Mouse (Mus musculus) heart, embryonic 13.5 days (tissue): ENCODE data around the gene Mup14. TPM values are rescaled to one million over a fixed set of nuclear protein-coding genes. Genes with fewer than 3 reads are reported as not detected.
"Not testable (repeated sequence)": the region's sequence is repeated elsewhere in the genome, so short reads cannot be mapped to it uniquely, and the experiment has no call there.

Experiments
- ATAC-seq: fragments of 200-750 bp; cut with Nextera tagmentation; 2 replicates; pipeline ENCODE4 v1.8.0; 2017; ENCODE audit warnings: moderate TSS enrichment; ENCODE audit not compliant: insufficient number of reproducible peaks, low FRiP score, low TSS enrichment; ENCODE audit errors: extremely low read depth
- H3K27ac ChIP-seq: fragments of 300-500 bp; sonication (generic); replicated peaks from 2 replicates; pipeline ENCODE4 v1.5.1; 2015; ENCODE audit warnings: moderate library complexity, mild to moderate bottlenecking, inconsistent platforms
- H3K27me3 ChIP-seq: fragments of 300-500 bp; sonication (generic); replicated peaks from 2 replicates; pipeline ENCODE4 v1.6.1; 2015; ENCODE audit warnings: mild to moderate bottlenecking, inconsistent platforms
- H3K36me3 ChIP-seq: fragments of 300-500 bp; sonication (generic); 2 replicates; pipeline ENCODE4 v1.6.1; 2015; ENCODE audit warnings: mild to moderate bottlenecking, inconsistent platforms
- H3K4me1 ChIP-seq: fragments of 300-500 bp; sonication (generic); 2 replicates; pipeline ENCODE4 v1.6.1; 2015; ENCODE audit warnings: inconsistent platforms
- H3K4me2 ChIP-seq: fragments of 300-500 bp; sonication (generic); 2 replicates; pipeline ENCODE4 v1.6.1; 2015; ENCODE audit warnings: inconsistent platforms, mild to moderate bottlenecking, moderate library complexity
- H3K4me3 ChIP-seq: fragments of 300-500 bp; sonication (generic); 2 replicates; pipeline ENCODE4 v1.5.1; 2015; ENCODE audit warnings: moderate library complexity, mild to moderate bottlenecking, inconsistent platforms
- H3K9ac ChIP-seq: fragments of 300-500 bp; sonication (generic); 2 replicates; pipeline ENCODE4 v1.6.1; 2015; ENCODE audit warnings: inconsistent platforms, mild to moderate bottlenecking, moderate library complexity
- H3K9me3 ChIP-seq: fragments of 300-500 bp; sonication (generic); 2 replicates; pipeline ENCODE4 v1.6.1; 2016; ENCODE audit warnings: inconsistent platforms
- WGBS: fragments of 180-500 bp; shearing (Covaris S2); methylation state at CpG from one replicate; pipeline ENCODE4 v1.1.7; 2015; ENCODE audit warnings: mixed read lengths; 5-methylcytosine and 5-hydroxymethylcytosine counted together
- polyA plus RNA-seq: library from polyadenylated mRNA; unstranded; fragments of >200 nt; fragmentation: Nextera tagmentation; extraction: Ambion mirVana; gene quantifications from 2 replicates; pipeline ENCODE4 v1.2.1, GENCODE M21; 2015

Gene Mup14
- polyA plus RNA-seq: not detected in 2 replicates

DNA sequence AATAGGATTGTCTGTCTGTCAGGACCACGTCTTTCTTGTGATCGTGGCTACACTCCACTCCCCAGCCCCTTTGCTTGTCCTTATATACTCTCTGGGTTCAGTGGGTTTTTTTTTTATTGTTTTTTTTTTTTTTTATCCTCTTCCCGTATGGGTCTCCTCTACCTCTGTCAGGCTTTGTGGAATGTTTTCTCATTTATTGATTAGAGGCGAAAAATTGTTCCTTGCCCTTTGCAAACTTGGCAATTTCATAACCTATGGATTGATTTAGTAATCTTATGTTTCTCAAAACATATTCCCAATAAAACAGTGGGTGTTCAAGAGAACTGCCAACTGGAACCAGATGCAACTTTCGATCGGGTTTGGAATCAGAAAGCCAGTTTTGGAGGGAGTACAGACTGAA is at the start of gene Mup14:
TSS of gene Mup14 (minus strand) at position 101 of the 400 bp plus-strand sequence.
- 77% methylated on average over 5 of the region's 6 CpGs for WGBS
- H3K9ac ChIP-seq, H3K9me3 ChIP-seq, H3K36me3 ChIP-seq, H3K4me3 ChIP-seq, ATAC-seq, H3K4me2 ChIP-seq, H3K27me3 ChIP-seq, H3K27ac ChIP-seq, H3K4me1 ChIP-seq: not testable (repeated sequence)

DNA sequence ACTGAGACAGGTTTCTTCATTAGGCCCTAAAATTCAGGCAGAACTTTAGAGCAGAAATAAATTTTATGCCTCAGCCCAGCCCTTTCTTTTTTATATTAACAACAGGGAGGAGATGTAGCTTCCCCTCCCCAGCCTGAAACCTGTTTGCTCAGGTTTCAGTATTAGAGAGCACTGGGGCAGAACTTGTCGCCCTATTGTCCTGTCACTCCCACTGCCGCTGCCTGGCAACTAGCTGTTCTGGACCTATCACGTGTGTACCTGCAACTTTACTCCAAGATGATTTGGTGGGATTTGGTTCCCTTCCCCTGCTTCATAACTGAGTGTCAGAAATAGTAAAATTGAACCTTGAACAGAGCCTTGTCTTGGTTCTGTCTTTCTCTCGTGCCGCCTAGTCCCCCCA is 34.3 kb upstream of the Mup14 start:
- H3K27me3 ChIP-seq, H3K4me3 ChIP-seq, H3K4me2 ChIP-seq, ATAC-seq, H3K9ac ChIP-seq, H3K9me3 ChIP-seq, H3K36me3 ChIP-seq, H3K4me1 ChIP-seq, H3K27ac ChIP-seq: not testable (repeated sequence)
- 75% methylated on average over 3 of the region's 5 CpGs for WGBS

Other genes starting within 250 kb of the Mup14 start
- not detected in 2 replicates for gene Mup13, start 75.7 kb downstream of the Mup14 start, polyA plus RNA-seq
- gene Mup15, start 135.7 kb upstream of the Mup14 start, polyA plus RNA-seq: not detected in 2 replicates
- not detected in 2 replicates for gene Mup16, start 215.5 kb upstream of the Mup14 start, polyA plus RNA-seq